Mouse (Mus musculus) frontal cortex, postnatal 10 days (tissue): ENCODE measurements around the gene Spaar.

Source experiments
- DNase-seq, 2 experiments: peaks; one replicate each; pipeline ENCODE4 v3.0.0; 2022; ENCODE audit warnings: low spot score in 2 of 2, mixed read lengths in 1 of 2

The Spaar gene

DNA sequence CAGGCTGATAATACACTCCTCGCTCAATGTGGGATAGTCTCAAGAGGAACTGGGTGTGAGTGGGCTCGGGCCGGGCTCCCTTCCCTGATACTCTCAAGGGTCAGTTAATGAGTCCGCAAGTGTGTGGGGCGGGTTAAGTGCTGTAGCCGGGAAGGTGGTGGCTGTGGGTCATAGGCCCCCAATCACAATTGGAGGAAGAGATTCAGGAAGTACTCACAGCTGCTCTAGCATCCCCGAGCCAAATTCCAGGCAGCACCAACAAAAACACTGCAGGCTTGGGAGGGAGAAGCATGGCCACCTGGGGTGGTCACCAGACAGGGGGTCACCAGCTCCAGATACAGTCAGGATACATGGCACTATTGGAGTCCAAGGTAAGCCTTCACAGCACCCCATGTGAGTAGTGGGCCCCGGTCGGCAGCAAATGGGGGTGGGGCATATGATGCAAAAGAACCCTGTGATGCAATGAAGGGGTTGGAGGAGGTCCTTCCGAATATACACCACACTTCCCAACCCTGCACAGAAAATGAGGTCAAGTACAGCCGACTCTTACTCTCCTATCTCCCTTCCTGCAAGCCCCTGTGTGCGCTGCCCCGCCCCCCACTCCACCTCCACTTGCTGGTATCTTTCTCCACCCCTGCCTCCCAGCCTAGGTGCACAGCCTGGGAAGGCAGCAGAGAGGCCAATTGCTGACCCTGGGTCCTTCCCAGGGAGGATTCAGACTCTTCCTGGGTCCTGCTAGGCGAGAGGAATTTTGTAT, at the start of gene Spaar:
Spaar (plus strand) TSS at position 241 of the 757 bp plus-strand sequence.
- no peak for DNase-seq

DNA sequence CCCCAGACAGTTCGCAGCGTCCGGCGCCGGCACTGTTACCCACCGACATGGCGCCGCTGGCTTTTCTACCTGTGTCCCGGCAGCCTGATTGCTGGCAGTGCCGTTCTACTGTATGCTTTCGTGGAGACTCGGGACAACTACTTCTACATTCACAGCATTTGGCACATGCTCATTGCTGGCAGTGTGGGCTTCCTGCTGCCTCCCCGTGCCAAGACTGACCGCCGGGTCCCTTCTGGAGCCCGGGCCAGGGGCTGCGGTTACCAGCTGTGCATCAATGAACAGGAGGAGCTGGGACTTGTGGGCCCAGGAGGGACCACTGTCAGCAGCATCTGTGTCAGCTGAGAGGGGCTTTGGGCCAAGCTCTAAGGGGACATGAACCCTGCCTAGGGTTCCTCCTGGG, 39.8 kb upstream of the Spaar start:
- DNase-seq, result no peak

DNA sequence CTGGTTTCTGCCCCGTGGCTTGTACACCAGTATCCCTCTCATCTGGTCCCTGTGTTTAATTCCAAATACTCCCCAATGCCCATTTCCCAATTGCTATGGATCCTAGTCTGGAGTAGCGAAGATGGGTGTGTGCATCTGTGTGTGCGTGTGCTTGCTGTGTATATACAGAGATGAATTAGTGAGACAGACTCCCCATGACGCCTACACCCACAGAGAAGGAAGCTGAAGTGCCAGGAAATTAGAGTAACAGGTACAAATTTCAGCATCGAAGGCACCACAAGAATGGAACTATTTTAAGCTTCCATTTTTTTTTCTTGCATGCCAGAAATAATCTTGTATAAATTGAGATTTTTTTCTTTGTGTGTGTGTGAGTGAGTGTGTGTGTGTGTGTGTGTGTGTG, 38.8 kb upstream of the Spaar start:
- DNase-seq, result no peak

DNA sequence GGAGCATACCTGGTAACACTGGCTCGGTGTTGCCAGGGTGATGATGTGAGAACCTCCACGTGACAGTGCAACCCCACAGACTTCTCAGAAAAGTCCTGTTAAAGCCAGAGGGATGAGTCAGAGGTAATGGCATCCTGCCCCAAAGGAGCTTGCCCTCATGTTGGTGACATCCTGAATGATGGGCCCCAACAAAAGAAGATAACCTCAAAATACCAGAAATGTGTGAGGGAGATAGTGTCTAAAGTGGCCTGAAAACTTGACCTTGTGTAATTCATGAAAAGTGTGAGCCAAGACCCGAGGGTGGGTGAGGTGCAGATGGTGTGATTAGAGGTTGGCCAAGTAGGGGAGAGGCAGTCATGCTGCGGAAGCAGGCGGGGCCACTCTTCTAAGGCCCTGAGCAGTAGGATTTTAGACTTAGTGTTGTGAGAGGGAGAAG, 36.0 kb upstream of the Spaar start:
- DNase-seq, result no peak

DNA sequence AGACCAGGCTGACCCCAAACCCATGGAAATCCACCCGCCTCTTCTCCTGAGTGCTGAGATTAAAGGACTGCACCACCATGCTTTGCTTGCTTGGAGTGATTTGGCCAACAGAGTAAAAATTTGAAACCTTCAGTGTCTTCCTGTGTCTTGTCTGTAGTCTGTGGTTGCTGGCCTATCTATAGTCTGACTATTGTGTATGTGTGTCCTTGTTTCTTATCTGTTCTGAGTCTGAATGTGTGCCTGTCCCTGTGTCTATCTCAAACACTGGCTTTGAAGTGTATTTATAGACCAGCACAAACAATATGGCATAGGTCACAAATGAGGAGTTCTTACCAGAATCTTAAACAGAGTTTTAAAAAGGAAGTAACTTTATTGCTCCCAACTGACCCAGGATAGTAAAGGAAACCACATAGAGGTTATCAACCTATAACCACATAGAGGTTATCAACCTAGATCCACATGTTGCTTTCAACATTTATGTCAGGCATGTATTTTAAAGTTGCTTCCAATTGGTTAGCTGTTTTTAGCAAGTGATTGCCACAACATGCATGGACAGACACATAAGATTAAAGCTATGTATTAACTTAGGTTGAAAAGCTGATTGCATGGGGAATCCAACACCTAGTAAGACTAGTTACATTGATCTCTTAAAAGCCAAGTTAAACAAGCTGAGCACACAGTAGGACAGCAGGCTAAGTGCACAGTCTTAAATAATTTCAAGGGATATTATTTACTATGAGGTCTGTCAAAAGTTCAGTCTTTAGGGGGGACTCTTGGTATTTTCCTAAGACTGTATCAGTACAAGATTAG, 35.2 kb upstream of the Spaar start:
- no peak for DNase-seq

DNA sequence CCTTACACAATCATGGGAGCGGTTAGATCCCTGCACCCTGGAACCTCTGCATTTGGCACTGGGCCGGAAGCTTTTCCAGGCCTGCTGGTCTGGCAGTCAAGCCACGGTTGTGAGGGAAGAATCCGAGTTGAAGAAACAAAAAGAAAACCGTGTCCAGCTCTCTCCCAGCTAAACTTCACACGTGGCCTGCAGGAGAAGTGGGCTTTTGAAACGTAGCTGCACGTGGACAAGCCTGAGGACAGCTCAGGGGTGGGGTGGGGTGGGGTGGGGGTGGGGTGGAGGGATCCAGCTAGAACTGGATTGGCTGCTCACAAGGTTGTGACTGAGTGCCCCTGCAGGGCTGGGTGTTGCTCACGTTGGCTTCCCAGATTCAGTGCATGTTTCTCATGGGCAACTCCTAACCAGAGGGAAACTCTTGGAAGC, 34.6 kb upstream of the Spaar start:
- no peak for DNase-seq

DNA sequence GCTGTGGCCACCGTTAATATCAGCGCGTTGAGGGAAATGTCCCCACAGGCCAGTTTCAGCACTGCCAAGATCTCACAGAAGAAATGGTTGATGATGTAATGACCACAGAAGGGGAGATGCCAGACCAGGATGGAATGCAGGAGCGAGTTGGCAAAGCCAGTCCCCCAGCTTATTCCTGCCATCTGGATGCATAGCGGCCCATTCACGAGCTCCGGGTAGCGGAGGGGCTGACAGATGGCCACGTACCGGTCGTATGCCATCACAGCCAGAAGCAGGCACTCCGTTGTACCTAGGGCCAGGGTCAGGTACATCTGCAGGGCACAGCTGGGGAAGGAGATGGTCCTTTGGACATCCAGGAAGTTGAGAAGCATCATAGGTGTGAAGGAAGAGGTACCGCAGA, 33.3 kb upstream of the Spaar start:
- no peak for DNase-seq

DNA sequence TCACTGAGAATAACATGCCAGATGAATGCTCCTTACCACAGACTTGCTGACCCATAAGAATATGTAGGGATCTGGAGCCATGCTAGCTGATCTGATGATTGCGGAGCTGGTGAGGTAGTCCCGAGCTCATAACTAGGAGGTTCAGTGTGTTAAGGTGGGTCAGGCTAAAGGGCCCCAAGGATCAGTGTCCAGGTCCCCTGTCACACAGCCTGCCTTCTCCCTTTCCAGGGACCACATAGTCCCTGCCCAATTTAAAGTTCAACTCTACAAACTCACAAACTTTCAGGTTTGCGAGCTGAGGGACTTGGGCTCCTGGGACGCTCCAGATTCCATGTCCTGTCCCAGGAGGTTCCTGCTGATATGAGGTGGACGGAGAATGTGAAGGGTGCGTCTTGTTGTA, 29.1 kb upstream of the Spaar start, which contains the start of gene Olfr70:
Olfr70 (minus strand) TSS at position 101 of the 400 bp plus-strand sequence.
- no peak for DNase-seq

DNA sequence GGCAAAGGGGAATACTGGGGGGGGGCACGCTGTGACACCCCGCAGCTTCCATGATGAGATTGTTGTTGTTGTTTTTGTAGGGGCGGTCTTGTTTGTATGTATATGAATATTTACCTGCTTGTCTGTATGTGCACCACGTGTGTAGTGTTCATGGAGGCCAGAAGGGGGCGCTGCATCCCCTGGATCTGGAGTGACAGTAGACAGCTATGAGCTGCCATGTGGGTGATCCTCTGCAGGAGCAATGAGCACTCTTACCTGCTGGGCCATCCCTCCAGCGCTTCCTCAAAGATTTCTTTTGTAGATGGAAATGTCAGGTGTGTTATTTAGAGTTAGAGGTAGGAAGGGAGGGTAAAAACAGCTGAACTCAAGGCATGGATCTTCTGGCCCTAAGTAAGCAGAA, 26.4 kb upstream of the Spaar start:
- no peak for DNase-seq

DNA sequence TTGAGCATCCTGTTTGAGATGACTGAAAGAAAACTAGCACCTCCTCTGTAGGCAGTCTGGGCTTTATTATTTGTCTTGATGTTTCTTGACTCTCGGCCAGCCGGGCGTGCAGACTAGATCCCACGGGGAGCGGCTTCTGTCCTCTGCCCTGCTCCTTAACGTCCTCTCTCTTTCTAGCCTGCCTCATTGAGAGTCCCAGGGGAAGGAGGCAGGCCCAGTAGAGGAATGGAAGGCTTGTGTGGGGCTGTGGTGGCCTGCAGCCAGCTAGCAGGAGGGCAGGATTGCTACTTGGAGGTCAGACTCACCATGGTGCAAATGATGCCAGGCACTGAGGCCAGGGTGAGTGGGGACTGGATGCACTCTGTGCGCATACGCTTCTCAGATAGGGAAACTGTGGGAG, 26.0 kb upstream of the Spaar start:
- no peak for DNase-seq

DNA sequence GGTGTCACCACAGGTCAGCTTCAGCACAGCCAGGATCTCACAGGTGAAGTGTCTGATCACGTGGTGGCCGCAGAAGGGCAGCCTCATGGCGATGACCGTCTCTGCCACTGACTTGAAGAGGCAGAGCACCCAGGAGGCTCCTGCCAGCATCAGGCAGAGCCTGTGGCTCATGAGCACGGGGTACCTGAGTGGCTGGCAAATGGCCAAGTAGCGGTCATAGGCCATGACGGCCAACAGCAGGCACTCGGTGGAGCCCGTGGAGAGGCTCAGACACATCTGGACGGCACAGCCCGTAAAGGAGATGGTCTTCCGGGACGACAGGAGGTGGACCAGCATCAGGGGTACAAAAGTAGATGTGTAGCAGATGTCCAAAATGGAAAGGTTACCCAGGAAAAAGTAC, 23.8 kb upstream of the Spaar start:
- no peak for DNase-seq

DNA sequence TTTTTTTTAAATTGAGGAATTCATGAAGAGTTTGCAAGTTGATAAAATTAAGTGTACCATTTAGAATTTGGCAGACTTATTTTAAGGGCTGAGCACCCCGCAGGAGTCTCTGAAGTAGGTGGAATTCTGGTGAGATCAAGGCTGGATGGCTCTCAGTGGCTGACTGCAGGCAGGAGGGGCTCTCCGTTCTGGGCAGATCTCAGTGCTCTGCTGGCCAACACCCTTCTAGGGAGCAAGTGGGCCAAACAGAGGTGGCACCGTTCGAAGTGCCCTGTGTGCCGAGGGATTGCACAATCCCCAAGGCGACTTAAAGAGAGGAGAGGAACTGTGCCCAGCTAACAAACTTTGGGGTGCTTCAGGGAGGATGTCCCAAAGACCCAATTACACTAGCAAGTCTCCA, 20.0 kb upstream of the Spaar start, which contains the start of gene Olfr71:
Olfr71 (minus strand) TSS at position 387 of the 400 bp plus-strand sequence.
- DNase-seq, result no peak

DNA sequence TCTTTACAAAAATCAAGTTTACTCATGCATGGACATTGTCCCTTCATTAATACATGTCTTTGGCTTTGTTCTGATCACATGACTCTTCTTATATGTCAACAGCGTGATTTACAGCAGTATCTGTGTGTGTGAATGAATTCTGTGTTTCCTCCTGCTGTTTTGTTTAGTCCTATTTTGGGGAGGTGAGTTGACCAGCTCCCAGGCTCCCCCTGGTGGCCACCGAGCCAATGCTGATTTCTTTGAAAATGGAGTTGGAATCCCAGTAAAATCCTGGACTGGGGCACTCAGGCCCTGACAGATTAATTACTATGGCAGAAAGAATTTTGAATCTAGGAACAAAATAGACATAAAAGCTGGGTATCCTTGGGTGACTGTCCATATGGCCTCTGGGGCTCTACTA, 18.0 kb upstream of the Spaar start:
- peak in 1 of 2 experiments; percentile 70 for DNase-seq

DNA sequence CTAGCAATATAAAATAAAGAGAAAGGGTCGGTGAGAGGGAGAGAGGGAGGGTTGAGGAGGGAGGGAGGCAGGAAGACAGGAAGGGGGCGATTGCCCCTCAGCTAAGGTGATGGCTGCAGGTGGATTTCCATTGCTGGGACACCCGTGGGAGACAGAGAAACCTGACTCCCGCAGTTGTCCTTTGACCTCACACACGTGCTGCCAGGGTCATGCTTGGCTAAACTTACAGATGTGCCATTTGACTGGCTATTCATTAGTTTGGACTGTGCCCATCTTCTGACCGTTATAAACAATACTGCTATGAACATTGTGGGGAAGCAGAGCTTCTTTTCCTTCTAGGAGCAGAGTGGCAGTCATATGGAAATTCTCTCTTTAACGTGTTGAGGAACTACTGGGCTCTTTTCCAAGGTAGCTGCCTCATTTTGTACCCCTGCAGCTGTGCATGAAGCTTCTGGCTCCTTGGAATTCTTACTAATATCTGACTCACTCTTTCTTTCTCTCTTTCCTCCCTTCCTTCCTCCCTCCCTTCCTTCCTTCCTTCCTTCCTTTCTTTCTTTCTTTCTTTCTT, 16.1 kb upstream of the Spaar start:
- no peak for DNase-seq

DNA sequence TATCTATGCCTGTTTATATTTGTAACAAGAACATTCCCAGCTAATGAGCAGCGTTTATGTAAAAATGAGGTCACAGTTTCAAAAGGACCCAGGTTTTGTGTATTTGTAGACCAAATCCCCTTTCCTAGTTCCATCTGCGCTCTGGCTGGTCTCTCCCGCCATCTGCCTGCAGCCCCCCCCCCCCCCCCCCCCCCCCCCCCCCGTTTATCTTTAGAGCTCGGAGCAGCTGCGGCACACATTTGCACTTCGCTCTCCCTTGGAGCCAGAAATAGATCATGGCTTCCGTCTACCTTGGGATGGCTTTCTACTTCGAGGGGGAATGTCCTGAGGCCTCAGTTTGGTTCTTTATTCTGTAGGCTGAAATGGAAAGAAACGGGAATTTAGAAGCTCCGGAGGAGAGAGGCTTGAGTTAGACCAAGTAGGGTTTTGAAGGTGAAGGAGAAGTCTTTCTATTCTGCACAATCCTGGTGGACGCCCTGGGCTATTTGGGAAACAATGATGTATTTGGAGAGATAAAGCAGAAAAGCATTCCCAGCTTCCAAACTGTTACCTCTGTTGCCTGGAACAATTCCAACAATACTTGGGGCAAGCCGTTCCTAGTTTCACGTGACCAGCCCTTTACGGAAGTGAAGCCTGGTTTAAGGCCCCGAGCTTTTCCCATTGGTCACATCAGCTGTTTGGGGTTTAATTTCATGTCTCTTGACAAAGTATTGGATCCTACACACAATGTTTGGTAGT, 9.2 kb upstream of the Spaar start:
- DNase-seq, result no peak

DNA sequence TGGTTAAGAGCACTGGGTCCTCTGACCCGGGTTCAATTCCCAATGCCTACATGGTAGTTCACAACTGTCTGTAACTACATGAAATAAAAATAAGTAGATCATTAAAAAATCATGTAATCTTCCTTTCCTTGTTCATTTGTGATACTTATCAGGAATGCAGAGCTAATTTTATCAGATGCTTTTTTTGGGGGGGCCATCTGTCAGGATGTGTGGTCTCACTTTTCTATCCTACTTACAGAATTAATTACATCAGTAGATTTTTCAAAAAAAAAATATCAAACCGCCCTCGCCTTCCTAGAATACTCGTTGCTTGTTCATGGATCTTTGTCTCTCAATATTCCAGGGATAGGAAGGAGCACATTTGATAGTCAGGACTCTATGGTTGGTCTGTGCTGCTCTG, 7.6 kb upstream of the Spaar start:
- DNase-seq, result no peak

DNA sequence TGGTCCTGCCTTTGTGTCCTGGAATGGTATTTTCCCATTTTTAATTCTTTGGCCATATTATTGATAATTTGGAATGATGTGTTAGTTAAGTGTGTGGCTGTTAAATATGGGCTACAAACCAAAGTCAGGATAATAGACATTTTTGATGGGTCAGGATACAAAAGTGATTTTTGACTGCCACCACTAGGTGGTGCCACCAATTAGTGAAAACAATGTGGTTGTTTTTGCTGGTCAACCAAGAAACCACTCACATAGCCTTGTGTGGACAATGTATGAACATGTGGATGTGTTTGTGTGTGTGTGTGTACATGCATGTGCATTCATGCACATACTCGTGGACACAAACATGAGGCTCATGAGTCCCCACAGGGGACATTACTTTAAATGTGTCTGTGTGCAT, 5.1 kb upstream of the Spaar start:
- no peak for DNase-seq

DNA sequence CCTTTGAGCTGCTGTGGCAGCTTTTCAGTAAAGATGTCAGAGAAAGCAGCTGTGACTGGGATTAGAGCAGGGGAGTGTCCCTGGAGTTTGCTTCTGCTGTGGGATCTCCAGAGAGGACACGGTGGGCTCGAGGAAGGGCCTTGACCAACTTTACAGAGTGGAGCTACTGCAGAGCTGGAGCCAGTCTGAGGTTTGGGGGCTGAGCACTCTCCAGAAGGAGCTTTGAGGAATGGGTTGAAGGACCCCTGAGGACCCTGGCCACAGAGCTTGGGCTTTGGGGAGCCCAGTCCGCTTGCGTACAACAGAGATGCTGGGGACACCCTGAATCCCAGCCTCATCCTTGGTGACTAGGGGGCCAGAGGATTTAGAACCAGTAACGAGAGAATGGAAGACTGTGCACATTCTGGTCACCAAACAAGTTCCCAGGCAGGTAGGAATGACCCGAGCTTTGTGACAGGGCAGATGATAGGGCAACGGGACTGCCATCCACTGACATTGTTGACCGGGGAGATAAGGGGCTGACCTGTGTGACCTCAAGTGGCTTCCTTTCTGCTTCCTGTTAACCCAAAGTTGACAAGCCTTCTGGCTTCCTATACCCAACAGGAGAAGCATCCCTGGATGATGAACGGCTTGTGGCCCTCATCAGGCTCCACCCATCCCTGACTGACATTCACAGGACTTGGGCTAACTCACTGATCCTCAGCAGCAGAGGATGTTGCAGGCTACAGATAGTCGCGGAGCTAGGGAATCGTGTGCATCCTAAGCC, 3.4 kb upstream of the Spaar start:
- no peak for DNase-seq

DNA sequence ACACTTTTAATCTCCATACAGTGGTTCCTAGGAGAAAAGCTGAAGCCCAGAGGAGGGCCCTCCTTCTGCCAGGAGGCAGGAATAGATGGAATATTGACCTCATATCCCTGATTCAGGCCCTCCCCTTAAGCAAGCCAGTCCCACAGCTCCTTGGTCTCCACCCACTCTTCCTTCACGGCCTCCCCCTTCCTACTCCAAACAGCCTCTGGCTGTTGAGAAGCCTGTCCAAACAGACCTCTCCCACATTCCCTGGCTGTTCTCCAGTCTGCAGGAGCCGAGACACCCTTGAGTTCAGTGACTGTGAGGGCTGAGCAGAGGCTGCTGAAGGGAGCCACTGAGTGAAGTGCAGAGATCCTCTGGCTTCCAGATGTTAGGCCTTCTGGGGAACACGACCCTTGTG, 2.8 kb upstream of the Spaar start, which contains the start of gene Hrct1:
Hrct1 (plus strand) TSS at position 194 of the 400 bp plus-strand sequence.
- DNase-seq, result peak in 1 of 2 experiments; percentile 34

DNA sequence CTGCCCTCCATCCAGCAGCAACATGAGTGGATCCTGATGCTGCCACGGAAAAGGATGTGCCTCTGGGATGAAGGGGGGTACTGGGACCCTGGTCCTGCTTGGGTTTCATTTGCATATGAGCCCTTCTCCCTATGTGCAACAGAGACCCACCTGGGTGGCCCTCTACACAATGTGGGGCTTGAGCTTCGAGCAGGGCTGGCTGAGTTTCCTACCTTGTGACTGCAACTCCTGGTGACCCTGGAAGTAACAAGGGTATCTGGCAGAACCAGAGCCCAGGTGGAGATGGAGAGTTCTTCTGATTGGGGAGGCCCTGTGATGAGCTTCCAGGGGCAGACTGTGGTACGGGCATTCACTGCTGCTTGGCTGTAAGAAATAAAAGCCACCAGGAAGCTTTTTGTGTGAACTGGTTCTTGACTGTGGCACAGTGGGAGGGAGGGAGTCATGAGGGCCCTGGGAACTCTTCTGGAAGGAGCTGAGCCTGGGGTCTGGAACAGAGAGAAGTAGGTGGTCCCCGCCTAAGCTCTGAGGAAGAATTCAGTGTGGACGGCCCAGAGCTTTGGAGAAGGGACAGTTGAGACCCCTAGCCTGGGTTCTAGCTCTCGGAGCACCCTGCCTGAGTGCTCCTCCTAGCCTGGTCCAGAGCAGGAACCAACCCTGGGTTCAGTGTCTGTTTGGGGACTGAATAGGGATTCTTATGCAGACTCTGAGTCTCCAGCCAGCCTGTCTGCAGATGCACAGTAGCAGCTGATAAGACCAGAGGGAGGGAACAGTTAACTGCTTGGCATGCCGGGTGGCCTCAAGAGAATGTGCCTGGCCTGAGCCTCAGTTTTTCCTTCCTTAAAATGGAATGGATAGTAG, 1.9 kb upstream of the Spaar start:
- no peak for DNase-seq
